Mouse (Mus musculus) liver, postnatal 0 days (tissue): ENCODE measurements at regions not wholly inside any gene's neighbourhood (a gene's known extent, or its start where the extent isn't known, plus 50 kb on each side); places are given as distances from the start of the nearest gene placed in this dataset.

Experiments
- CTCF ChIP-seq: sonication (generic); IDR thresholded peaks from 2 replicates; pipeline ENCODE4 v1.5.1; 2016; ENCODE audit warnings: antibody characterized with exemption, low read depth
- EP300 ChIP-seq: IDR thresholded peaks from 2 replicates; pipeline ENCODE4 v1.6.1; 2016; ENCODE audit warnings: antibody characterized with exemption, low read depth, mild to moderate bottlenecking

GRCm38 (mm10) chr12:82080196-82080880 lies 88.8 kb upstream of the Sipa1l1 start:
- no peak for TF ChIP-seq EP300
- no peak for TF ChIP-seq CTCF
